In genomic region chrX:92340906-92341305, GRCm38 (mm10) we compare ENCODE assay signal across 21 mouse cellular contexts.
DNase-seq lines count a peak whose midpoint lies in the region; ATAC-seq and TF ChIP-seq lines count a peak whose summit lies in the region.
"Had no signal": no experiment of that assay in that cellular context is flagged by ENCODE, and none has a peak within 500 bp of the region (broad histone marks: within the 10 kb centered on the region; RNA-seq: fewer than 3 reads in every experiment).

No protein-coding gene starts in this region.

- no peak for TF ChIP-seq CTCF in cerebellum, adult 2 months (IDR thresholded peaks at IDR 0.05; ENCODE audit: borderline replicate concordance, insufficient read depth, low read depth, low read length)

- no peak overlapping the region for H3K4me3 ChIP-seq in cerebellum, adult 2 months (replicated peaks; ENCODE audit: insufficient read depth, low read depth, low read length)
- H3K4me3 ChIP-seq: embryonic facial prominence, embryonic 10.5 days; embryonic facial prominence, embryonic 12.5 days; forebrain, embryonic 13.5 days; forebrain, embryonic 15.5 days had no signal

- ATAC-seq in cerebellum, adult (ENCODE audit: insufficient number of reproducible peaks, low FRiP score, low TSS enrichment) = no peak
- ATAC-seq: activated CD4-positive, CD25-positive, alpha-beta regulatory T cell, adult 4 months; CD4-positive, CD25-positive, alpha-beta regulatory T cell, adult 4 months; forebrain, embryonic 13.5 days; forebrain, embryonic 15.5 days; forebrain, postnatal 0 days; Patski had no signal

- no peak for TF ChIP-seq POLR2A in cerebellum, adult 2 months (IDR thresholded peaks at IDR 0.05; ENCODE audit: borderline replicate concordance, insufficient read depth, low read length)

- H3K27me3 ChIP-seq in cerebellum, adult 2 months (ENCODE audit: control insufficient read depth, insufficient read depth, low read length) = no peaks in the 10 kb centered on the region
- H3K27me3 ChIP-seq: CH12.LX; embryonic facial prominence, embryonic 12.5 days; forebrain, embryonic 13.5 days; forebrain, embryonic 15.5 days had no signal

- peak; percentile 7 to 28 for DNase-seq in cerebellum, adult 2 months
- no peak for DNase-seq in cerebellum, adult 11-12 months
- DNase-seq in cerebellum, postnatal 14 days = peak; percentile 53 to 72
- DNase-seq in cerebellum, postnatal 4 days (ENCODE audit: low spot score in 2 of 2) = no peak
- peak; percentile 11 to 14 for DNase-seq in cerebellum, postnatal 36 days
- DNase-seq: adrenal gland, adult 8-10 months; adrenal gland, postnatal 14 days; adrenal gland, postnatal 36 days; B cell, adult 2 months; cerebellum, adult 11 months; cerebellum, adult 8-10 months; forebrain, postnatal 0 days had no signal

- H3K27ac ChIP-seq in cerebellum, adult 2 months (ENCODE audit: insufficient read depth, low read length) = no peak overlapping the region
- H3K27ac ChIP-seq: embryonic facial prominence, embryonic 10.5 days; embryonic facial prominence, embryonic 12.5 days; forebrain, embryonic 13.5 days; forebrain, embryonic 15.5 days had no signal

- no peaks in the 10 kb centered on the region for H3K4me1 ChIP-seq in cerebellum, adult 2 months (ENCODE audit: control insufficient read depth, insufficient read depth, low read length)
- H3K4me1 ChIP-seq: embryonic facial prominence, embryonic 10.5 days; embryonic facial prominence, embryonic 12.5 days; forebrain, embryonic 13.5 days; forebrain, embryonic 15.5 days had no signal

- WGBS in cerebellum, adult 2 months = 40% methylated on average over 6 of the region's 6 CpGs

Comparison
In these comparisons a context has a peak if more than half of its experiments do, and no peak if none do; other contexts are left out.
1. DNase-seq: peak in cerebellum, adult 2 months (2 of 2), cerebellum, postnatal 14 days (2 of 2) and cerebellum, postnatal 36 days (2 of 2); none in cerebellum, adult 11-12 months (single experiment) and cerebellum, postnatal 4 days (0 of 2).